Mouse (Mus musculus): ENCODE results near the gene Zfp385c. TPM values are rescaled to one million over a fixed set of nuclear protein-coding genes. Genes with fewer than 3 reads are reported as not detected.

Zfp385c gene
- polyA plus RNA-seq, 1 experiment from 2014 or later = not detected

GRCm38 (mm10) chr11:100579116-100579799, 113.0 kb downstream of the Zfp385c start:
- Histone ChIP-seq H3K4me3 (no peak overlapping the region), H3K9me3 (replicated peaks) (no peaks in the 10 kb centered on the region), H3K27ac (no peak overlapping the region), H3K36me3 (peaks cover 59% of the 10 kb centered on the region), H3K27me3 (replicated peaks) (no peaks in the 10 kb centered on the region), H3K4me1 (peaks cover 25% of the 10 kb centered on the region), H3K4me2 (no peak overlapping the region), H3K9ac (no peak overlapping the region)
- ATAC-seq = no peak
- 87% methylated on average over 9 of the region's 9 CpGs for WGBS (ENCODE audit: insufficient replicate concordance)

DNA sequence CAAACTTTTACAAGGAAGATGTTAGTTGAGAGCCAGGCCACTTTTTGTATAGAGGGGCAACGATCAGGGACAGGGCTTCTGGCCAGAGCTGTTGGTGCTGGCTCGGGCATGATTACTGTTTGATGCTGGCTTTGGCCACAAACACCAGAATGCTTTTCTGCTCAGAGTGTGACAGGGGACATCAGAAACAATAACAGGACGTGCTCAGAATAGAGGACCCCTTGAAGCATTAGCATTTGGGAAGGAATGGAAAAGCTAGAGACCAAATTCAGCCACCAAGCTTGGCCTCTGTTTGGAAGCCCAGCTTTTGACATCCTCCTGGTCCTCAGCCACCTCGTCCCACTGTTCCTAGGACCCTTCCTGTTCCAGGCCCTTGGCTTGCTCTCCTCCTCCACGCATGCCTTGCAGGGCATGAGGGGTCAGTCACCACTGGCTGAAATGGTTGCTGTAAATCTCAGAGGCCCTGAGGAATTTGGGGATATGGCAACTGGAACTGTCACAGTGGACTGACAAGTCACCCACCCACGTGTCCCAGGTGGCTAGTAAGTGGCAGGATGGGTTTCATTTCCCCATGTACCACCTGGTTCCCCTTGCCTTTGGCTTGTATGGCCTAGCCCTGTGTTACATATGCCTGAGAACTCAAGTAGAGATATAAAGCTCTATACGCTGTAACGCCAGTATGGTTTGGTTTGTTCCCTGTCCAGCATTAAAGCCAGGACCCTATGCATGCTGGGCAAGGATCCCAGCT, 114.2 kb downstream of the Zfp385c start:
- no peak overlapping the region for H3K4me2 ChIP-seq
- peaks cover 47% of the 10 kb centered on the region for H3K36me3 ChIP-seq
- WGBS (ENCODE audit: insufficient replicate concordance) = 70% methylated on average over 8 of the region's 8 CpGs

More for the DNA sequence above, 114.2 kb downstream of the Zfp385c start:
- Histone ChIP-seq H3K9ac (no peak overlapping the region), H3K4me3 (no peak overlapping the region), H3K4me1 (peaks cover 27% of the 10 kb centered on the region), H3K27me3 (replicated peaks) (no peaks in the 10 kb centered on the region), H3K27ac (no peak overlapping the region), H3K9me3 (replicated peaks) (no peaks in the 10 kb centered on the region)
- no peak for ATAC-seq

Other genes with a start within 250 kb of the Zfp385c start
- 3.6 and 4.8 TPM in 2 replicates for gene Klhl11, start 219.7 kb downstream of the Zfp385c start, polyA plus RNA-seq (2016; fragmentation: Nextera tagmentation; extraction: Ambion mirVana)
- 135 and 136 TPM in 2 replicates for gene Acly, start 164.5 kb downstream of the Zfp385c start, polyA plus RNA-seq (2016; fragmentation: Nextera tagmentation; extraction: Ambion mirVana)
- 0.10 and 0.14 TPM in 2 replicates for gene Ttc25, start 146.8 kb downstream of the Zfp385c start, polyA plus RNA-seq (2016; fragmentation: Nextera tagmentation; extraction: Ambion mirVana)
- gene Cnp, start 117.6 kb downstream of the Zfp385c start, polyA plus RNA-seq (2016; fragmentation: Nextera tagmentation; extraction: Ambion mirVana) = 12.9 and 15.1 TPM in 2 replicates
- gene Nkiras2, start 73.2 kb downstream of the Zfp385c start, polyA plus RNA-seq (2016; fragmentation: Nextera tagmentation; extraction: Ambion mirVana) = 22.5 and 24.4 TPM in 2 replicates
- gene Dnajc7, start 72.3 kb downstream of the Zfp385c start, polyA plus RNA-seq (2016; fragmentation: Nextera tagmentation; extraction: Ambion mirVana) = 109 and 122 TPM in 2 replicates
- 1.5 and 2.1 TPM in 2 replicates for gene Dhx58, start 11.8 kb upstream of the Zfp385c start, polyA plus RNA-seq (2016; fragmentation: Nextera tagmentation; extraction: Ambion mirVana)
- gene Kat2a, start 20.0 kb upstream of the Zfp385c start, polyA plus RNA-seq (2016; fragmentation: Nextera tagmentation; extraction: Ambion mirVana) = 39.4 and 40.2 TPM in 2 replicates
- gene Hspb9, start 21.4 kb upstream of the Zfp385c start, polyA plus RNA-seq (2016; fragmentation: Nextera tagmentation; extraction: Ambion mirVana) = 0.29 and 0.33 TPM in 2 replicates
- 15.9 and 18.1 TPM in 2 replicates for gene Rab5c, start 45.8 kb upstream of the Zfp385c start, polyA plus RNA-seq (2016; fragmentation: Nextera tagmentation; extraction: Ambion mirVana)
- gene Kcnh4, start 67.5 kb upstream of the Zfp385c start, polyA plus RNA-seq (2016; fragmentation: Nextera tagmentation; extraction: Ambion mirVana) = not detected in 2 replicates
- gene Hcrt, start 70.5 kb upstream of the Zfp385c start, polyA plus RNA-seq (2016; fragmentation: Nextera tagmentation; extraction: Ambion mirVana) = not detected in 2 replicates
- 2.1 and 2.4 TPM in 2 replicates for gene Ghdc, start 78.5 kb upstream of the Zfp385c start, polyA plus RNA-seq (2016; fragmentation: Nextera tagmentation; extraction: Ambion mirVana)
- gene Stat5b, start 158.3 kb upstream of the Zfp385c start, polyA plus RNA-seq (2016; fragmentation: Nextera tagmentation; extraction: Ambion mirVana) = 31.6 and 33.7 TPM in 2 replicates
- 16.0 and 17.7 TPM in 2 replicates for gene Stat5a, start 166.9 kb upstream of the Zfp385c start, polyA plus RNA-seq (2016; fragmentation: Nextera tagmentation; extraction: Ambion mirVana)
- 37.3 and 40.1 TPM in 2 replicates for gene Stat3, start 247.1 kb upstream of the Zfp385c start, polyA plus RNA-seq (2016; fragmentation: Nextera tagmentation; extraction: Ambion mirVana)

All from liver, embryonic 12.5 days (tissue).